Mouse (Mus musculus): ENCODE results near the gene Timm10b. TPM values are rescaled to one million over a fixed set of nuclear protein-coding genes. Genes with fewer than 3 reads are reported as not detected.

Timm10b gene
- polyA plus RNA-seq, 1 experiment: 32.2 TPM

GRCm38 (mm10) chr7:105625397-105625796, 14.5 kb upstream of the Timm10b start:
- Histone ChIP-seq H3K4me3 (ENCODE audit: low read depth, low read length) (no peak overlapping the region), H3K27ac (ENCODE audit: insufficient read depth, low read length) (no peak overlapping the region), H3K9ac (ENCODE audit: low read depth, poor library complexity, severe bottlenecking) (no peak overlapping the region), H3K9me3 (replicated peaks; ENCODE audit: control insufficient read depth, insufficient read depth, low read length, poor library complexity, severe bottlenecking) (no peaks in the 10 kb centered on the region), H3K27me3 (ENCODE audit: control insufficient read depth, insufficient read depth, low read length, poor library complexity, severe bottlenecking) (no peaks in the 10 kb centered on the region), H3K4me1 (ENCODE audit: control insufficient read depth, insufficient read depth, low read length) (no peaks in the 10 kb centered on the region), H3K36me3 (ENCODE audit: control insufficient read depth, insufficient read depth, low read length, poor library complexity, severe bottlenecking) (no peaks in the 10 kb centered on the region)
- no peak for TF ChIP-seq EP300 (IDR thresholded peaks at IDR 0.05; ENCODE audit: insufficient read depth, low read depth, low read length)
- TF ChIP-seq CTCF (IDR thresholded peaks at IDR 0.05; ENCODE audit: low read depth, low read length): no peak
- no peak for TF ChIP-seq POLR2A (IDR thresholded peaks at IDR 0.05; ENCODE audit: insufficient read depth, low read length)

GRCm38 (mm10) chr7:105628633-105629032, 11.2 kb upstream of the Timm10b start:
- no peak overlapping the region for H3K4me3 ChIP-seq (ENCODE audit: low read depth, low read length)
- no peak overlapping the region for H3K9ac ChIP-seq (ENCODE audit: low read depth, poor library complexity, severe bottlenecking)
- H3K9me3 ChIP-seq (replicated peaks; ENCODE audit: control insufficient read depth, insufficient read depth, low read length, poor library complexity, severe bottlenecking): no peaks in the 10 kb centered on the region
- H3K27ac ChIP-seq (ENCODE audit: insufficient read depth, low read length): no peak overlapping the region
- TF ChIP-seq CTCF (IDR thresholded peaks at IDR 0.05; ENCODE audit: low read depth, low read length) (no peak), POLR2A (IDR thresholded peaks at IDR 0.05; ENCODE audit: insufficient read depth, low read length) (no peak), EP300 (IDR thresholded peaks at IDR 0.05; ENCODE audit: insufficient read depth, low read depth, low read length) (no peak)
- no peaks in the 10 kb centered on the region for H3K4me1 ChIP-seq (ENCODE audit: control insufficient read depth, insufficient read depth, low read length)
- no peaks in the 10 kb centered on the region for H3K36me3 ChIP-seq (ENCODE audit: control insufficient read depth, insufficient read depth, low read length, poor library complexity, severe bottlenecking)
- H3K27me3 ChIP-seq (ENCODE audit: control insufficient read depth, insufficient read depth, low read length, poor library complexity, severe bottlenecking): no peaks in the 10 kb centered on the region

- peak overlapping the region; percentile 79 for H3K9ac ChIP-seq (ENCODE audit: low read depth, poor library complexity, severe bottlenecking)
- H3K9me3 ChIP-seq (replicated peaks; ENCODE audit: control insufficient read depth, insufficient read depth, low read length, poor library complexity, severe bottlenecking): no peaks in the 10 kb centered on the region
- H3K27ac ChIP-seq (ENCODE audit: insufficient read depth, low read length): no peak overlapping the region
- no peaks in the 10 kb centered on the region for H3K4me1 ChIP-seq (ENCODE audit: control insufficient read depth, insufficient read depth, low read length)
- peaks cover 8% of the 10 kb centered on the region for H3K36me3 ChIP-seq (ENCODE audit: control insufficient read depth, insufficient read depth, low read length, poor library complexity, severe bottlenecking)
- H3K27me3 ChIP-seq (ENCODE audit: control insufficient read depth, insufficient read depth, low read length, poor library complexity, severe bottlenecking): no peaks in the 10 kb centered on the region
- no peak for TF ChIP-seq CTCF (IDR thresholded peaks at IDR 0.05; ENCODE audit: low read depth, low read length)
- no peak for TF ChIP-seq POLR2A (IDR thresholded peaks at IDR 0.05; ENCODE audit: insufficient read depth, low read length)
- no peak for TF ChIP-seq EP300 (IDR thresholded peaks at IDR 0.05; ENCODE audit: insufficient read depth, low read depth, low read length)
- peak overlapping the region; percentile 67 for H3K4me3 ChIP-seq (ENCODE audit: low read depth, low read length)
Observed at GRCm38 (mm10) chr7:105632551-105632972, 7.3 kb upstream of the Timm10b start.

GRCm38 (mm10) chr7:105633127-105633800, 6.6 kb upstream of the Timm10b start, which contains the start of gene Trim3:
Gene Trim3, minus strand, starts transcription at chr7:105633571.
- peak within 1 kb of the TSS; percentile 67 for H3K4me3 ChIP-seq (ENCODE audit: low read depth, low read length)
- H3K9me3 ChIP-seq (replicated peaks; ENCODE audit: control insufficient read depth, insufficient read depth, low read length, poor library complexity, severe bottlenecking): no peaks in the 10 kb centered on the region
- H3K36me3 ChIP-seq (ENCODE audit: control insufficient read depth, insufficient read depth, low read length, poor library complexity, severe bottlenecking): peaks cover 11% of the 10 kb centered on the region
- H3K4me1 ChIP-seq (ENCODE audit: control insufficient read depth, insufficient read depth, low read length): no peaks in the 10 kb centered on the region
- no peak within 1 kb of the TSS for H3K27ac ChIP-seq (ENCODE audit: insufficient read depth, low read length)
- H3K9ac ChIP-seq (ENCODE audit: low read depth, poor library complexity, severe bottlenecking): peak within 1 kb of the TSS; percentile 79
- no peaks in the 10 kb centered on the region for H3K27me3 ChIP-seq (ENCODE audit: control insufficient read depth, insufficient read depth, low read length, poor library complexity, severe bottlenecking)
- TF ChIP-seq EP300 (IDR thresholded peaks at IDR 0.05; ENCODE audit: insufficient read depth, low read depth, low read length) (no peak), POLR2A (IDR thresholded peaks at IDR 0.05; ENCODE audit: insufficient read depth, low read length) (no peak), CTCF (IDR thresholded peaks at IDR 0.05; ENCODE audit: low read depth, low read length) (no peak)

- Histone ChIP-seq H3K27ac (ENCODE audit: insufficient read depth, low read length) (no peak overlapping the region), H3K36me3 (ENCODE audit: control insufficient read depth, insufficient read depth, low read length, poor library complexity, severe bottlenecking) (peaks cover 11% of the 10 kb centered on the region), H3K9me3 (replicated peaks; ENCODE audit: control insufficient read depth, insufficient read depth, low read length, poor library complexity, severe bottlenecking) (no peaks in the 10 kb centered on the region), H3K9ac (ENCODE audit: low read depth, poor library complexity, severe bottlenecking) (peak overlapping the region; percentile 79), H3K4me3 (ENCODE audit: low read depth, low read length) (peak overlapping the region; percentile 65), H3K4me1 (ENCODE audit: control insufficient read depth, insufficient read depth, low read length) (no peaks in the 10 kb centered on the region), H3K27me3 (ENCODE audit: control insufficient read depth, insufficient read depth, low read length, poor library complexity, severe bottlenecking) (no peaks in the 10 kb centered on the region)
- no peak for TF ChIP-seq CTCF (IDR thresholded peaks at IDR 0.05; ENCODE audit: low read depth, low read length)
- TF ChIP-seq POLR2A (IDR thresholded peaks at IDR 0.05; ENCODE audit: insufficient read depth, low read length): no peak
- TF ChIP-seq EP300 (IDR thresholded peaks at IDR 0.05; ENCODE audit: insufficient read depth, low read depth, low read length): no peak
Observed at GRCm38 (mm10) chr7:105633801-105634135, 6.1 kb upstream of the Timm10b start.

- TF ChIP-seq CTCF (IDR thresholded peaks at IDR 0.05; ENCODE audit: low read depth, low read length): no peak
- no peak for TF ChIP-seq POLR2A (IDR thresholded peaks at IDR 0.05; ENCODE audit: insufficient read depth, low read length)
- no peak for TF ChIP-seq EP300 (IDR thresholded peaks at IDR 0.05; ENCODE audit: insufficient read depth, low read depth, low read length)
- no peak overlapping the region for H3K9ac ChIP-seq (ENCODE audit: low read depth, poor library complexity, severe bottlenecking)
- H3K4me3 ChIP-seq (ENCODE audit: low read depth, low read length): no peak overlapping the region
- H3K27me3 ChIP-seq (ENCODE audit: control insufficient read depth, insufficient read depth, low read length, poor library complexity, severe bottlenecking): no peaks in the 10 kb centered on the region
- H3K9me3 ChIP-seq (replicated peaks; ENCODE audit: control insufficient read depth, insufficient read depth, low read length, poor library complexity, severe bottlenecking): no peaks in the 10 kb centered on the region
- H3K4me1 ChIP-seq (ENCODE audit: control insufficient read depth, insufficient read depth, low read length): no peaks in the 10 kb centered on the region
- H3K27ac ChIP-seq (ENCODE audit: insufficient read depth, low read length): no peak overlapping the region
- peaks cover 11% of the 10 kb centered on the region for H3K36me3 ChIP-seq (ENCODE audit: control insufficient read depth, insufficient read depth, low read length, poor library complexity, severe bottlenecking)
Observed at GRCm38 (mm10) chr7:105634272-105634920, 5.5 kb upstream of the Timm10b start.

Measured in ES-Bruce4 (cell line).